Mouse (Mus musculus) spleen, adult 2 months (tissue): ENCODE data around the gene Bnipl. TPM values are rescaled to one million over a fixed set of nuclear protein-coding genes. Genes with fewer than 3 reads are reported as not detected.
A peak's percentile ranks its signal among the peaks of the same experiment; 100 is the strongest.

Source experiments
- DNase-seq, 2 experiments: peaks; one replicate each; pipeline versions ENCODE4 v3.0.0 to v3.0.0-alpha.2; 2012 to 2021; ENCODE audit warnings: low spot score in 2 of 2, low read depth in 1 of 2
- H3K27ac ChIP-seq: fragments of 200-500 bp; 2 replicates; pipeline ENCODE4 v1.5.1; 2012; ENCODE audit warnings: low read length, inconsistent platforms; ENCODE audit not compliant: insufficient read depth
- H3K27me3 ChIP-seq: fragments of 200-500 bp; 2 replicates; pipeline ENCODE4 v1.6.1; 2012; ENCODE audit warnings: mild to moderate bottlenecking, moderate library complexity, low read length, inconsistent platforms; ENCODE audit not compliant: control insufficient read depth, insufficient read depth
- H3K36me3 ChIP-seq: fragments of 200-500 bp; 2 replicates; pipeline ENCODE4 v1.6.1; 2012; ENCODE audit warnings: mild to moderate bottlenecking, low read length, inconsistent platforms; ENCODE audit not compliant: control insufficient read depth, insufficient read depth
- H3K4me1 ChIP-seq: fragments of 200-500 bp; 2 replicates; pipeline ENCODE4 v1.6.1; 2011; ENCODE audit warnings: inconsistent platforms; ENCODE audit not compliant: control insufficient read depth, insufficient read depth, insufficient read length
- H3K4me3 ChIP-seq: fragments of 200-500 bp; 2 replicates; pipeline ENCODE4 v1.5.1; 2011; ENCODE audit warnings: mild to moderate bottlenecking, inconsistent platforms; ENCODE audit not compliant: insufficient read depth, insufficient read length; ENCODE audit errors: extremely low read depth
- CTCF ChIP-seq: fragments of 200-500 bp; IDR thresholded peaks from 2 replicates; pipeline ENCODE4 v1.5.1; 2011; ENCODE audit warnings: mild to moderate bottlenecking, inconsistent platforms; ENCODE audit not compliant: insufficient read depth, insufficient read length, insufficient replicate concordance; ENCODE audit errors: extremely low read depth
- POLR2A ChIP-seq: fragments of 200-500 bp; IDR thresholded peaks from 2 replicates; pipeline ENCODE4 v1.6.1; 2011; ENCODE audit warnings: low read depth, low read length, inconsistent platforms
- WGBS: fragments of 180-500 bp; shearing (Covaris S2); methylation state at CpG from one replicate; pipeline ENCODE4 v1.1.7; 2018; 5-methylcytosine and 5-hydroxymethylcytosine counted together
- polyA plus RNA-seq: library from polyadenylated mRNA; depleted of rRNA; stranded (reverse); fragments of >200 nt; gene quantifications from 2 replicates; pipeline ENCODE4 v1.2.3, GENCODE M21; 2012

The Bnipl gene
- polyA plus RNA-seq, 1 experiment = 0.07 TPM

- no peak for TF ChIP-seq POLR2A
- no peak for TF ChIP-seq CTCF
- DNase-seq = no peak
- WGBS = 95% methylated on average over 5 of the region's 5 CpGs
- no peak overlapping the region for H3K4me3 ChIP-seq
- peaks cover 9% of the 10 kb centered on the region for H3K36me3 ChIP-seq
- no peaks in the 10 kb centered on the region; the same call in 1 of the 2 replicates for H3K4me1 ChIP-seq
- H3K27me3 ChIP-seq = no peaks in the 10 kb centered on the region
- no peak overlapping the region for H3K27ac ChIP-seq
These were observed 34.4 kb upstream of the Bnipl start for GRCm38 (mm10) chr3:95285390-95285789.

DNA sequence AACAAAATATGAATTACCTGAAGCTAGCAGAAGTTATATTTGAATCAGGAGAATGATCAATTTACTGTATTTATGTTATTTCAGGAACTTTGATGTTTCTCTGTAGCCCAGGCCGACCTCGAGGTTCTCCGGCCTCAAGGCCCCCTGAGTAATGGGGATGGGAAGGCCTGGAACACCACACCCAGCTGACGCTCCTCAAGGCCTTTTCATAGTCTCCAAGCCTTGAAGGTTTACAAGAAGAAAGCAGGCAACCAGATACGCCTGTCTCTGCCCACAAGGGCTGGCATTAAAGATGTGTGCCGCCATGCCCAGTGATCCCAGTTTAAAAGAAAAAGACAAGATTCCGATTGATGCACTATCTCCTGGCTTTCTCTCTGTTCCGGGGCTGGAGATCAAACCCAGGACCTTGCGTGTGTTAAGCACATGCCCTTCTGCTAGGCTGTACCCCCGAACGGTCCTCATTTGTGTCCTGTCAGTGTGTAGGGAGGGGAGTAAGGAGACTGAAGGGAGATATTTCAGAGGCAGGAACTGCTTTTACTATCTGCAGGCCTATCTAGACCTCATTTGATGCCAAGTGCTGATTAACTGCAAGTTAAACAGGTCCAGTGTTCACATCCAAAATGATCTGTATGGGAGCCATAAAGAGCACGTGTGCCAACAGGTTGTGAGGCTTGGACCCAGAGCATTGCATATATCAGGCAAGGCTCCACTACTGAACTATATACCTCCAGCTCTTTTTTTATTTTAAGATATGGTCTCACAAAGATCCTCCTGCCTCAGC lies 33.7 kb upstream of the Bnipl start:
- Histone ChIP-seq H3K4me1 (no peaks in the 10 kb centered on the region; the same call in 1 of the 2 replicates), H3K4me3 (no peak overlapping the region), H3K27ac (no peak overlapping the region), H3K27me3 (no peaks in the 10 kb centered on the region), H3K36me3 (peaks cover 9% of the 10 kb centered on the region)
- WGBS = 90% methylated on average over 12 of the region's 12 CpGs
- DNase-seq = no peak
- TF ChIP-seq CTCF = no peak

- 30% methylated on average over 1 of the region's 1 CpGs for WGBS
- H3K4me1 ChIP-seq = no peaks in the 10 kb centered on the region; the same call in 1 of the 2 replicates
- H3K27ac ChIP-seq = no peak overlapping the region
- no peak for TF ChIP-seq CTCF
- no peak for TF ChIP-seq POLR2A
- DNase-seq = no peak
- peaks cover 9% of the 10 kb centered on the region for H3K36me3 ChIP-seq
- H3K4me3 ChIP-seq = peak overlapping the region; percentile 4; the same call in 1 of the 2 replicates
- no peaks in the 10 kb centered on the region for H3K27me3 ChIP-seq
These were observed 33.1 kb upstream of the Bnipl start for GRCm38 (mm10) chr3:95284062-95284461.

DNA sequence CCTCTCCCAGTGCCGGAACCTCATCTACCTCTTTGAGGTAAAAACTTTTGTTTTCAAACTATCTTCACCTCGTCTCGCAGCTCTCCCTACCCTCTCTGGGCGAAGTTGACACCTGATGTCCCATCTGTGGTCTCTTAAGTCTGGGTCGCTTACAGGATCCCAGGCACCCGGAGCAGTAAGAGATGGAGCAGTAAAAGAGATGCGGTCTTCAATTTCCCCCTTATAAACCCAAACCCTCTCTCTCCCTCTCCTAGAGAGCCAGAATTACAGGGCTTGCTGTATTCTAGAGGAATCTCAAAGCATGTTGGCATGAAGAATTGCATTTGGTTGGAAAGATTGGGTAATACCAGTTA lies 32.6 kb upstream of the Bnipl start:
- no peaks in the 10 kb centered on the region; the same call in 1 of the 2 replicates for H3K4me1 ChIP-seq
- H3K4me3 ChIP-seq = peak overlapping the region; percentile 68
- H3K27me3 ChIP-seq = no peaks in the 10 kb centered on the region
- peaks cover 7% of the 10 kb centered on the region for H3K36me3 ChIP-seq
- DNase-seq = no peak
- 6% methylated on average over 7 of the region's 7 CpGs for WGBS
- TF ChIP-seq POLR2A (no peak), CTCF (no peak)
- H3K27ac ChIP-seq = peak overlapping the region; percentile 94

DNA sequence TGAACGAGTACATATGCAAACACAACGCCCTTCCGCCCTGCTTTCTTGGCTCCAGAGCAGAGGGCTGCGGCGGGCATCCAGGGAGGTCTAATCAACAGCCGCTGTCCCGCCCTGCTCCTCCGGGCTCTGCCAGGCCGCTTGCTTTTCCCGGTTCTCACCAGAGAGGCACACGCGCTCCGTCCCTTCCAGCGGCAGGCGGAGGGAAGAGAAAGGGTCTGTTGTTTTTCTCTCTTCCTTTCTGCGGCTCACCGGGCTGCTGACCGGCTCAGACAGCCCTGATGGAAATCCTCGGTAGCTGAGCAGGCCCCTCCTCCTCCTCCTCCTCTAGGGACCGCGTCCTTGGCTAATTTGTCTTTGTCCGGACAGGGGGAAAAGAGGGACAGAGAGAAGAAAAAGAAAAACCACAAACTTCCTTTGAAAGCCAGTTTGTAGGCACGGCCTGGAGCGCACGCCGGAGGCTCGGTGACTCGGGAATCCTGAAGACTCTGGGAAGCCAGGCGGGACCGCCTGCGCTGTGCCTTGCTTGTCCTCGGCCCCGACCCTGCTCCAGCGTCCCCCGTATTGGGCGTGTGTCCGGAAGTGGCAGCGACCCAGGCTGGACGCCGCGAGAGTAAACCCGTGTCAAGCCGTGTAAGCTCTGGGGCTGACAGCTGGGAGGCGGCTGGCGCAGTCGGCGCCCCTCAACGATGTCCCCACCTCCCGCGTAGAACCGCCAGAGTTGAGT lies 32.0 kb upstream of the Bnipl start:
- peak in 1 of 2 experiments; percentile 54 for DNase-seq
- H3K4me3 ChIP-seq = peak overlapping the region; percentile 68
- TF ChIP-seq POLR2A (peak; percentile 34; the same call in 1 of the 2 replicates), CTCF (no peak)
- no peaks in the 10 kb centered on the region for H3K27me3 ChIP-seq
- peaks cover 3% of the 10 kb centered on the region for H3K36me3 ChIP-seq
- peak overlapping the region; percentile 94 for H3K27ac ChIP-seq
- no peaks in the 10 kb centered on the region; the same call in 1 of the 2 replicates for H3K4me1 ChIP-seq
- under 1% methylated on average over 51 of the region's 51 CpGs for WGBS

DNA sequence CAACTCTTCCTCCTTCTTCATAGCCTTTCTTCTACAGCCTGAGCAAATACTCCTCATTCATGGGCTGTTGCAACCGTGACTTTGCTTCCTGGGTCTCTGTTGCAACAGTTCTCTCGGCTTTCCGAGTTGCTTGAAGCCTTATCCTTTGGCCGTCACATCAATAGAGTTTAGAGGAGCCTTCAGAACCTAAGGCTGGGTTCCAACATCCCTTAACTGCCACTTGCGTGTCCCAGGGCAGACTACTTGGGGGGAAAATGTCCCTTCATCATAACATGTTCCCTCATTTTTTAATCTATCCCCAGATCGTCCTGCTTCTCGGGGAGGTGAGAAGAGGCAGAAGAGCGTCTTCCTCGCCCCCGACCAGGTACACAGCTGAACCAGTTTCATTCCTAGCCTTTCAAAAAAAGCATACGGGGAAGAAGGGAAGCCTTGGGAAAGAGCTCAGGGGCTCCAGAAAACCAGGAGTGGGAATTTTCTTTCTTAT lies 31.4 kb upstream of the Bnipl start:
- Histone ChIP-seq H3K4me3 (peak overlapping the region; percentile 68), H3K27me3 (no peaks in the 10 kb centered on the region), H3K27ac (peak overlapping the region; percentile 94), H3K36me3 (peaks cover under 1% of the 10 kb centered on the region), H3K4me1 (no peaks in the 10 kb centered on the region; the same call in 1 of the 2 replicates)
- TF ChIP-seq POLR2A = peak; percentile 81
- TF ChIP-seq CTCF = no peak
- under 1% methylated on average over 11 of the region's 11 CpGs for WGBS
- DNase-seq = peak in 1 of 2 experiments; percentile 59
